Mouse (Mus musculus): ENCODE data around the gene Med24.
"Not testable (repeated sequence)": the region's sequence is repeated elsewhere in the genome, so short reads cannot be mapped to it uniquely, and the experiment has no call there.

The Med24 gene

GRCm38 (mm10) chr11:98693201-98693600, 36.0 kb downstream of the Med24 start:
- DNase-seq (ENCODE audit: low spot score in 2 of 2), result no peak

GRCm38 (mm10) chr11:98688009-98688408, 41.2 kb downstream of the Med24 start:
- DNase-seq (ENCODE audit: low spot score in 2 of 2), result no peak

DNA sequence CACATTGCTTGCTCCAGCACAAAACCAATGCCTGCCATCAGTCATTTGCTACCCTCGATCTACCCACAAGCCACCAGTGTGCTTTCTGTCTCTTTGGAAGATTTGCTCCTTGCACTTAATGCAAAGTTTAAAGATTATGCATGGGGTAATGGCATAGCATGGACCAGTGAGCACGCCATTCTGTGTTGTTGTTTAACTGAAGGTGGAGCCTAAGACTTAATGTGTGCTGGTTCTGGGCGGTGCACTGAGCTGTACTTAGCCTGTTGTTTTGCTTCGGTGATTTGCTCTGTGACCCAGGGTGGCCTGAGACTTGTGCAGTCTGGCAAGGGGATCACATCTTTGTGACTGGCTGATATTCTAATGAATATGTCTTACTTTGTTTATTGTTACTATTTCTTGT, 42.3 kb downstream of the Med24 start:
- DNase-seq (ENCODE audit: low spot score in 2 of 2), result no peak

DNA sequence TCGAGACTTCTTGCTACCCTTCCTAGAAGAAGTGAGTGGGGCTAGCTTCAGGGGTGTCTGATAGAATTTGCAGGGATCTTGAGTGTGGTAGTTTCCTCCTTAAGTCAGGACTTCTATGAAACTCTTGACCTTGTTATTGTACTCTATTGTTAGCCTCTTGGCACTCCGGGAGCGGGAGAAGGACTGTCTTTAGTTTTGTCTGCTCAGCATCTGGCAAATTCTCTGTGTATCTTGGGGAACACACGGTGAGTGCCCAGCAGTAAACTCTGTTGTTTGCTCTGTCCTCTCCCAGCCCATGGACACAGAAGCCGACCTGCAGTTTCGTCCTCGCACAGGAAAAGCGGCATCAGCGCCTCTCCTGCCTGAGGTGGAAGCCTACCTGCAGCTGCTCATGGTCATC, 43.6 kb downstream of the Med24 start:
- DNase-seq (ENCODE audit: low spot score in 2 of 2), result no peak

- no peak for DNase-seq (ENCODE audit: low spot score in 2 of 2)
Measured at GRCm38 (mm10) chr11:98682811-98683210, 46.4 kb downstream of the Med24 start.

- DNase-seq (ENCODE audit: low spot score in 2 of 2), result peak; percentile 97 to 98
Measured at GRCm38 (mm10) chr11:98681786-98682745, 47.2 kb downstream of the Med24 start, which contains the start of gene Psmd3. Gene Psmd3 (plus strand): TSS chr11:98682554.

DNA sequence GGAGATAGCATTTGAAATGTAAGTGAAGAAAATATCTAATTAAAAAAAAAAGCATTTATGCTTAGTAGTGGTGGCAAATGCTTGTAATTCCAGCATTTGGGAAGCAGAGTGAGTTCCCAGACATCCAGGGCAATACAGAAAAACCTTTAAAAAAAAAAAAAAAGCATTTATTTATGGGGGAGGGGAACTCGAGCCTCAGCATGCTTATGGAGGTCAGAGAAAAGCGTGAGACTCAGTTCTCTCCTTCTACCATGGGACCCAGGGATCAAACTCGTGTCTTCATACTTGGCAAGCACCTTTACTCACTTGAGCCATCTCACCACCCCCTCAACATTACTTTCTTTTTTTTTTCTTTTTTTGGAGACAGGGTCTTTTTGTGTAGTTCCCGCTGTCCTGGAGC, 48.0 kb downstream of the Med24 start:
- no peak for DNase-seq (ENCODE audit: low spot score in 2 of 2)

DNA sequence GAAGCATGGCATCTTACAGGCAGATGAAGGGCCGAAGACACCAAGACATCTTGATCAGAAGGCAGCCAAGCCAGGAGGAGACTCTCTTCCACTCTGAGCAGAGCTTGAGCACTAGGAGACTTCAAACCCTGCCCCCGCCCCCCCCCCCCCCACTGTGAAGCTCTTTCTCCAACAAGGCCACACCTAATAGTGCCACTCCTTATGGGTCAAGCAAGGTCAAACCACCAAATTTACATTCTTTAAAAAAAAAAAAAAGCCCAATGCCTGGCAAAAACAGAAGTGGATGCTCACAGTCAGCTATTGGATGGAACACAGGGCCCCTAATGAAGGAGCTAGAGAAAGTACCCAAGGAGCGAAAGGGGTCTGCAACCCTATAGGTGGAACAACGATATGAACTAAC, 48.6 kb downstream of the Med24 start:
- not testable (repeated sequence) for DNase-seq (ENCODE audit: low spot score in 2 of 2)

- DNase-seq (ENCODE audit: low spot score in 2 of 2), result no peak
Measured at GRCm38 (mm10) chr11:98680023-98680422, 49.2 kb downstream of the Med24 start.

DNA sequence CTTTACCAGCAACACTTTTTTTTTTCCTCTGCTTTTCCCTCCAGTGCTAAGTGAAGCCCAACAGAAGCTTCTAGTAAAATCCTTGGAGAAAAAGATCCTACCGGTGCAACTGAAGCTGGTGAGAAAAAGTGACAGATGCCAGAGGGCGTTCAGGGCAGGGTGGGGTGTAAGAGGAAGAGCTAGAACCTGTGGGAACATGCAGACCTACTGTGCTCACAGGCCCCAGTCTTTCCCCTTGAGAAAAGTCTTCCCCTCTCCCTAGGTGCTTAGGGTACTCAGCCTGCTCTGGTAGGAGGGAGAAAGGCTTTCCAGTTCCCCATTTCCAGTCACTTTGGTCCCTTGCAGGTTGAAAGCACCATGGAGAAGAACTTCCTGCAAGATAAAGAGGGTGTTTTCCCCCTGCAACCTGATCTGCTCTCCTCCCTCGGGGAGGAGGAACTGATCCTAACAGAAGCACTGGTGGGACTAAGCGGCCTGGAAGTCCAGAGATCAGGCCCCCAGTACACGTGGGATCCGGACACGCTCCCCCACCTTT, 53.3 kb downstream of the Med24 start:
- DNase-seq (ENCODE audit: low spot score in 2 of 2), result no peak

DNA sequence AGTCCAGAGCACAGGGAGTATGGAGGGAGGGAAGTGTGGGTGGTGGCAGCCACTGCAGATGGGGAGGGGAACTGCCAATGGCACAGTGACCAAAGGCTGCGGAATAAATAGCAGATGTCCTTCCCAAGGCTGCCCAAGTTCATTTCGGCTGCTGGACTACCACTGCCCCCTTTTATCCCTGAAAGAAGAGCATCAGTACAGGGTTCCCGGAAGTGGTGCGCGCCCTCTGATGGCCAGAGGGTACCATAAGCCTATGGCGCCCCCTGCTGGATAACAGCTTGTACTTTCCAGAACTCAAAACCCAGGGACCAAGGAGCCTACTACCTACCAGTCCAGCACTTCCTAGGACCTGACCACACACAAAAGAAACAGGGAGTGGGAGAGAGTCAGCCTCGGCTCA, 56.1 kb downstream of the Med24 start:
- peak in 1 of 2 experiments; percentile 56 for DNase-seq (ENCODE audit: low spot score in 2 of 2)

DNA sequence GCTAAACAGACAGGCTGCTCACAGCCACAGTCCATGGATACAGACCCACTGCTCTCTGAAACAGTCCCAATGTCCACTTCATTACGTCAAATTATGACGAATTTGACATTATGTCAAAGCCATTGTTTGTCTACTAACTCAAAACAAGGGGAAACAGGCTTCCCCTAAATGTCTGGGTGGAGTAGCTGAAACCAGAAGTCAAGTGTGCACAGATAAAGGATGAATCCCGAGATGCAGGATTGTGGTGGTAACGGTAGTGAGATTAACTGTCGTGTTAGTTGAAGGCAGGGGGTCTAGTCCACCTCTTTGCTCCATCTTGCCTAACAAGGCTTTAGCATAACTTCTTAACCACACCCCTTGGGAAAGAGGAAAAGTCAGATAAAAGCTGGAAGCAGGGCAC, 56.8 kb downstream of the Med24 start:
- no peak for DNase-seq (ENCODE audit: low spot score in 2 of 2)

DNA sequence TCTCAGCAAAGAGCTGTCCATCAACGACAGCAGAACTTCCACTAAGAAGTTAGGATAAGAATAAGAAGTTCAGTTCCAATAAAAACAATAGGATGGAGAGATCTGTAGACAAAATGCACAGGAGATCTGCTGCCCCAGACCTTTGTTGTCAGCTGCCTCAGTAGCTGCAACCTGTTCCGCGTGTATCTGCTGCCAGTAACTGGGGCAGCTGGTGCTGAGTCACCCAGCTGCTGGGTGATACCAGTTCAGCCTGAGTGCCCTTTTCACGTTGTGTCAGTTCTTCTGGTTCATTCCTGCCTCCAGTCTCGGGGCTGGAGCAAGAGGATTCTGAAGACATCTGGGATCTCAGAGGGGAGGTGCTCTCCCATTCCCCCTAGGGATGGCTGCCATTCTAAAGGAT, 57.4 kb downstream of the Med24 start:
- DNase-seq (ENCODE audit: low spot score in 2 of 2), result no peak

DNA sequence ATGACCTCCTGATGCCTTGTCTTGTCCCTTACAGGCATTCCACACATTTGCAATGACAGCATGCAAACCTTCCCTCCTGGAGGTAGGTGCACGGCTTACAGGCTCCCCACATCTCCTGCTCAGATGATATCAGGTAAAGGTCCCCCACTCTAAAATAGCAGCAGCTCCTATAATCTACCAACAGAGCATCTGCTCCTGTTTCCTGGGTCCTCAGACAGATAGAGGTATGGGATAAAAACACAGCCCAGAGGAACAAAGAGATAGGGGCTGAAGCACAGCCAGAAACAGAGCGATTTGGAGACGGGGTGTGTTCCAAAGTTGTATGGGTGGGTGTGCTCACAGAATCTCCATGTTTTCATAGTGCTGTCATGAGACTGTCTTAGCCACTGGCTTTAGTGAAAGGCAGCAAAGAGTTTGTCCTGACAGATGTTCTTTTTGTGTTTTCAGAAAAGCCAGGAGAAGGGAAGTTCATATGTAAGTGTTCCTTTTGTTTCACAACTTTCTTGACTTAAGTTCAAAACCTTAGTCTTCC, 57.9 kb downstream of the Med24 start:
- no peak for DNase-seq (ENCODE audit: low spot score in 2 of 2)

- DNase-seq (ENCODE audit: low spot score in 2 of 2), result no peak
Measured at GRCm38 (mm10) chr11:98668984-98669383, 60.3 kb downstream of the Med24 start.

DNA sequence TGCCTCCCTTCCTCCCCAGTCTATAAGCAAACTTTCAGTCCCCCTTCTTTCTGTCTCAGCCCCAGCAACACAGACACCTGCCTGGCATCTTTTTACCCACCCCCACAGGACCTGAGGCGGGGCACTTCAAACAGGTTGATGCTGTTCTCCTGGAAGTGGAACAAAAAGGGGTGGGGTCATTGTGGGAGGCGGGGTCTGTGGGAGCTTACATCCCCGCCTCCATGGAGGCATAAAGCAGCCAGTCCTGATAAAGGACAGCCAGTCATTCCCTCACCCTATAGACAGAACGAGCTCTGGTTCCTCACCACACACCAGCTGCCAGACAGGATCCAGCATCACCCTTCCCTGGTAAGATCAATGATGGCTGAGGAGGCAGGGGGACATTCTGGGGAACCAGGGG, 65.1 kb downstream of the Med24 start, which contains the start of gene Gsdma:
Gene Gsdma (plus strand): TSS at position 261 of the 400 bp plus-strand sequence.
- no peak for DNase-seq (ENCODE audit: low spot score in 2 of 2)

- DNase-seq (ENCODE audit: low spot score in 2 of 2), result peak in 1 of 2 experiments; percentile 28
Measured at GRCm38 (mm10) chr11:98660517-98660916, 68.7 kb downstream of the Med24 start.

DNA sequence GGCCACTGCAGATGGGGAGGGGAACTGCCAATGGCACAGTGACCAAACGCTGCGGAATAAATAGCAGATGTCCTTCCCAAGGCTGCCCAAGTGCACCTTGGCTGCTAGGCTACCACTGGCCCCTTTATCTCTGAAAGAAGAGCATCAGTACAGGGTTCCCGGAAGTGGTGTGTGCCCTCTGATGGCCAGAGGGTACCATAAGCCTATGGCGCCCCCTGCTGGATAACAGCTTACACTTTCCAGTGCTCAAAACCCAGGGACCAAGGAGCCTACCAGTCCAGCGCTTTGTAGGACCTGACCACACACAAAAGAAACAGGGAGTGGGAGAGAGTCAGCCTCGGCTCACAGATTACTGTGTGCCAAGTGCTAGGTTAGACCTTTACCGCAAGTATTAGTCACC, 74.2 kb downstream of the Med24 start:
- DNase-seq (ENCODE audit: low spot score in 2 of 2), result peak in 1 of 2 experiments; percentile 59

Data from spleen, postnatal 14 days (tissue).